Mouse (Mus musculus) forebrain, embryonic 10.5 days (tissue): ENCODE measurements around the gene Inmt. TPM values are rescaled to one million over a fixed set of nuclear protein-coding genes. Genes with fewer than 3 reads are reported as not detected.
A peak's percentile ranks its signal among the peaks of the same experiment; 100 is the strongest.
"Not testable (repeated sequence)": the region's sequence is repeated elsewhere in the genome, so short reads cannot be mapped to it uniquely, and the experiment has no call there.

Experiments used
- DNase-seq: peaks from one replicate; pipeline ENCODE4 v3.0.0-alpha.2; 2017; ENCODE audit warnings: low spot score; ENCODE audit errors: extremely low spot score
- H3K27ac ChIP-seq: fragments of 300-500 bp; sonication (generic); 2 replicates; pipeline ENCODE4 v1.5.1; 2016; ENCODE audit warnings: mild to moderate bottlenecking
- H3K27me3 ChIP-seq: fragments of 300-500 bp; sonication (generic); 2 replicates; pipeline ENCODE4 v1.6.1; 2016; ENCODE audit warnings: mild to moderate bottlenecking; ENCODE audit not compliant: poor library complexity, severe bottlenecking
- H3K36me3 ChIP-seq: fragments of 300-500 bp; sonication (generic); replicated peaks from 2 replicates; pipeline ENCODE4 v1.6.1; 2016; ENCODE audit warnings: mild to moderate bottlenecking, moderate library complexity
- H3K4me1 ChIP-seq: fragments of 300-500 bp; sonication (generic); 2 replicates; pipeline ENCODE4 v1.6.1; 2016
- H3K4me3 ChIP-seq: fragments of 300-500 bp; sonication (generic); 2 replicates; pipeline ENCODE4 v1.5.1; 2016; ENCODE audit warnings: mild to moderate bottlenecking, moderate library complexity
- H3K9me3 ChIP-seq: fragments of 300-500 bp; sonication (generic); 2 replicates; pipeline ENCODE4 v1.6.1; 2016; ENCODE audit warnings: mild to moderate bottlenecking, moderate library complexity
- WGBS: fragments of 180-500 bp; shearing (Covaris S2); methylation state at CpG from one replicate; pipeline ENCODE4 v1.1.7; 2016; 5-methylcytosine and 5-hydroxymethylcytosine counted together
- polyA plus RNA-seq: library from polyadenylated mRNA; unstranded; fragments of >200 nt; fragmentation: Nextera tagmentation; extraction: Ambion mirVana; gene quantifications from 2 replicates; pipeline ENCODE4 v1.2.1, GENCODE M21; 2016

Inmt gene
- polyA plus RNA-seq, 1 experiment from 2014 or later, result 8.3 TPM

DNA sequence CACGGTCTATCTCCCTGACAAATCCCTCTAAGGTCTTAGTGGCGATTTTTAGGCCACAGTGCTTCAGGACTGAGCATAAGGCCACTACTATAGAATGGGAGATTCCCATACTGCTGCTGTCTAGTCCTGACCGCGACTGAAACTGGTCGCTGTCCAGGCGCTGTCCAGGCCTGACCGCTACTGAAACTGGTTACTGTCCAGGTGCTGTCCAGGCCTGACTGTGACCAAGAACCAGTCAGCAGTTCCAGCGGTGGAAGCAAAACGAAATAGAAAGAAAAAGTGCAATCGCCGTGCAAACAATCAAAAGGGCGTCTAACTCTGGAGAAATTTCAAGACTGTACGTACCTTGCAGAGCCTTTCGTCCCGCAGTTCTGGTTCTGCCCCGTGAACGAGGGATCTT lies 13.0 kb upstream of the Inmt start:
- H3K27me3 ChIP-seq, H3K36me3 ChIP-seq, DNase-seq, H3K27ac ChIP-seq, H3K4me1 ChIP-seq, H3K4me3 ChIP-seq: not testable (repeated sequence)
- WGBS, result 95% methylated on average over 17 of the region's 17 CpGs
- peaks cover 15% of the 10 kb centered on the region; the same call in 1 of the 2 replicates for H3K9me3 ChIP-seq

DNA sequence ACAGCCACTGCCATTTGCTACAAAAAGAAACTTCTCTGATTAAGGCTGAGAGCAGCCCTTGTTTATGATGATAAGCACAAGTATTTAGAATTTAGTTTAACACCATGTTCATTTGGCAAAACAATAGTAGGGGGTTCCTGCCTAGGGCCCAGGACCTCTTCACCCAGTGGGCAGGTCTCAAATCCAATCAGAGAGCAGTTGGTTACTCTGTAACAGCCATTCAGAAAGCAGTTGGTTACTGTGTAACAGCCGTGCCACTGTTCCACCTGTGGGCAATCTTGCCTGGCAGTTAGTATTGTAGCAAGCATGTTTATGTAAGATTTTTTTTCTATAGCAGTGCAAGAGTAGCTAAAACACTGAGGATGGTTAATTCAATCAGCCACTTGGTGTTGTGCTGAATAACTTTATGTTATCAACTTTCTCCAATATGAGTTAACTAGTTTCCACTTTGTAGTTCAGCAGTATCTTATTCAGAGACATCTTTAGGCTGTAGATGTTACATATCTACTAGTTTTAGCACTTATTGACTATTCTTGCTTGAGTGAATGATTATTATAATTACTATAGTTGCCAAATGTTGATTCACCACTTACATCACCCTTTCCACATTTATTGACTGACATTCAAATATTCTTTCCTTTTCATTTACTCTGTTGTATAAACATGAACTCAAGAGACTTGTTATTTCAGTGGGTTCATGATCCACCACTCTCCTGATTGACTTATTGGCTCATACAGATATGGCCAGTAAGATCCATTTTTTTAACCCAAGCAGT lies 8.0 kb upstream of the Inmt start:
- Histone ChIP-seq H3K27ac (no peak overlapping the region), H3K4me1 (no peaks in the 10 kb centered on the region), H3K36me3 (no peaks in the 10 kb centered on the region), H3K27me3 (0 out of 2 replicates have a peak, but pooled peaks cover 6% of the 10 kb centered on the region), H3K4me3 (no peak overlapping the region), H3K9me3 (peaks cover 11% of the 10 kb centered on the region; the same call in 1 of the 2 replicates)
- DNase-seq, result no peak
- WGBS, result 93% methylated on average over 1 of the region's 1 CpGs

DNA sequence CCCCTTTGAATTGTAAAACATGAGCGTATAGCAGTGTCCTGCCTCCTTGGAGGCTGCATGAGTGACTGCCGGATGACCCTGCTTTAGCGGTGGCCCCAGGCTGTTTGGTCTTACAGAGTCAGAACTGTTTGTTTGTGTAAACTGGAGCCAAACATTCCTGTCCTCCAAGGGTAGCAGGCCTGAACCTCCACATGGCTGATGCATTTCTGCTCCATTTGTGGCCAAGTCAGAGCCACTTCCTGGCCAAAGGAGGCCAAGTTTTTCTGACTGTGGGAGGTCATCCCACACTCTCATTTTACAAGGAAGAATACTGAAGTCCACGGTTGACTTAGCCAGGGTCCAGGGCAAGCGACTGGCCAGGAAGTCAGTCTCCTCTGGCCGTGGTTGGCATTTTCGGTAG lies 4.7 kb upstream of the Inmt start:
- H3K27me3 ChIP-seq, result peaks cover 34% of the 10 kb centered on the region

DNA sequence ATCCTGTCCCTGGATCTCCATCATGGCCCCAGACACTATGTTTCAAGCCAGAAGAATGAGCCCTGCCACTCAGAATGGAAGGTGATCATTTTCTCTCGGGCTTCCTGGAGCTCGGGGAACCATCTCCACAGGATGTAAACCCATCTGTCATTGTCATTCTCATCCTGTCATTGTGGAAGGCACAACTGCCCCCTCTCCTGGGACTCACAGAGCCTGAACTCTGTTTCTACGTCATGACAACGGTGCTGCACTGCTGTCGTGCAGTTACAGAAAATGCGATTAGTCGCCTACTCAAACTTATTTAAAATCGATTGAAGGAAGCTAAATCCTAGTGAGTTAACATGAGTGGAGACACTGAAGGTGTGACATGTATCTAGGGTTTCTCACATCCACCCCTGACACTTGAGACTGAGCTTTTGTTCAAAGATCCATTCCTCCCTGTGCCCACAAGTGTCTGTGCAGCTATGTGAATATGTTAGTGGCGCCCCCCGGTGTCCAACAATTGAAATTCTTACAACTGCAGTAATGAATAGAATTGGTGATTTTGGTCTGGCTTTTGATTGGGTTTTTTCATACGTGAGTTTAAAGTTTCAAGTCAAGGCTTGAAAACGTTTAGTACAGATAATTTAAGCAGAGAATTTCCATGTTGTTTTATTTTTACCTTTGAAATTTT lies 2.4 kb upstream of the Inmt start:
- H3K4me3 ChIP-seq, result no peak overlapping the region
- no peaks in the 10 kb centered on the region for H3K36me3 ChIP-seq
- no peak for DNase-seq
- 61% methylated on average over 12 of the region's 12 CpGs for WGBS
- peaks cover 54% of the 10 kb centered on the region for H3K27me3 ChIP-seq
- H3K27ac ChIP-seq, result no peak overlapping the region
- H3K4me1 ChIP-seq, result peaks cover 37% of the 10 kb centered on the region
- no peaks in the 10 kb centered on the region for H3K9me3 ChIP-seq

More for the DNA sequence above, 4.7 kb upstream of the Inmt start:
- WGBS, result 83% methylated on average over 7 of the region's 7 CpGs
- Histone ChIP-seq H3K36me3 (no peaks in the 10 kb centered on the region), H3K4me1 (peaks cover 13% of the 10 kb centered on the region), H3K9me3 (no peaks in the 10 kb centered on the region), H3K27ac (no peak overlapping the region), H3K4me3 (no peak overlapping the region)
- DNase-seq, result no peak

DNA sequence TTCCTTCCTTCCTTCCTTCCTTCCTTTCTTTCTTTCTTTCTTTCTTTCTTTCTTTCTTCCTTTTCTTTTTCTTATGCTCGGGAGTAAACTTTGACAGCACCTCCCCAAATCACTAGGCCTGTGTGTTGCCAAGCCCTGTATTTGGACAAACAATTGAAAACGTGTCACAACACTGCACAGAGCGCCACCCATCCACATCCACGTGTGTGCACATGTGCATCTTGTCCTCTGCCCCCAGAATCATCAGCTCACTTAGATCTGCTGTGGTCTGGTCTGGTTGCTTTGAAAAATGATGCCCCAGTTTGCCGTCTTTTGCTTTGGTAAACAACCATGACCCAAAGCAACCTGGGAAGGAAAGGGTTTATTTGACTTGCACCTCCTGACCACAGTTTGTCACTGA lies 1.0 kb upstream of the Inmt start:
- Histone ChIP-seq H3K4me1 (peaks cover 37% of the 10 kb centered on the region), H3K27me3 (peaks cover 67% of the 10 kb centered on the region), H3K27ac (no peak overlapping the region), H3K9me3 (no peaks in the 10 kb centered on the region), H3K4me3 (no peak overlapping the region), H3K36me3 (no peaks in the 10 kb centered on the region)
- DNase-seq, result no peak
- 75% methylated on average over 5 of the region's 5 CpGs for WGBS

DNA sequence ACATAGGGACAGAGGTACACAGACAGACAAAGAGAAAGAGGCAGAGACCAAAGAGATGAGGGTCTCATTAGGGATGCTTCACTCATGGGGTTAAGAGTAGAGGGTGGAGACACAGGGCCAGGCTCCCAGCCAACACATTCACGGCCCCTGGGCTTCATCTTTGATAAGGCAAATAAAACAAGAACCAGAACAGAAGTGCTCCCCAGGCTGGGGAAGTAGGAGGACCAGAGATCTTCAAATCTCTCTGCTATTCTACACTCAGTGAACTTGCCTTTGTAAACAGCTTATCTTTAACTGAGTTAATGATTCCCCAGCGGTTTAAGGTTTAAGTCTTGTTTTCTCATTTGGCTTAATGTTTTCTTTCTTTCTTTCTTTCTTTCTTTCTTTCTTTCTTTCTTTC lies 613 bp upstream of the Inmt start:
- WGBS, result 51% methylated on average over 2 of the region's 2 CpGs
- peaks cover 37% of the 10 kb centered on the region for H3K4me1 ChIP-seq
- H3K27me3 ChIP-seq, result peaks cover 71% of the 10 kb centered on the region
- DNase-seq, result no peak
- H3K4me3 ChIP-seq, result no peak overlapping the region
- H3K27ac ChIP-seq, result no peak overlapping the region
- H3K9me3 ChIP-seq, result no peaks in the 10 kb centered on the region
- no peaks in the 10 kb centered on the region for H3K36me3 ChIP-seq

DNA sequence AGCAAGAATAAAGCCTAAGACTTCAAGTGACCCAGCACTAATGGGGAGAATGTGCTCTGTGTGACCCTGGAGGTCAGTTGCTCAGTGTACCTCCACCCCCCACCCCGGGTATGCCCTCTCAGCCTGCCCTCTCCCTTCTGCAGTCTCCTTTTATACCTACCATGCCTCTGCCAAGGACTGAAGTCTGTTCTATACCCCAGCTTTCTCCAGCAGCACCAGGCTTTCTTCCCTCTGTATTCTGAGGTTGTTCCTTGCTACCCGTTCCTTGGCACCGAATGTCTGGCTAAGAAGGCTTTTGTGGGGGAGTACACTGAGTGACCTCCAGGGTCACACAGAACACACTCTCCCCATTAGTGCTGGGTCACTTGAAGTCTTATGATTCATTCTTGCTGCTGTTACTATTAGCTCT lies 898 bp downstream of the Inmt start:
- Histone ChIP-seq H3K4me3 (no peak overlapping the region), H3K27me3 (peaks cover 83% of the 10 kb centered on the region)
- WGBS, result 6% methylated on average over 3 of the region's 3 CpGs

DNA sequence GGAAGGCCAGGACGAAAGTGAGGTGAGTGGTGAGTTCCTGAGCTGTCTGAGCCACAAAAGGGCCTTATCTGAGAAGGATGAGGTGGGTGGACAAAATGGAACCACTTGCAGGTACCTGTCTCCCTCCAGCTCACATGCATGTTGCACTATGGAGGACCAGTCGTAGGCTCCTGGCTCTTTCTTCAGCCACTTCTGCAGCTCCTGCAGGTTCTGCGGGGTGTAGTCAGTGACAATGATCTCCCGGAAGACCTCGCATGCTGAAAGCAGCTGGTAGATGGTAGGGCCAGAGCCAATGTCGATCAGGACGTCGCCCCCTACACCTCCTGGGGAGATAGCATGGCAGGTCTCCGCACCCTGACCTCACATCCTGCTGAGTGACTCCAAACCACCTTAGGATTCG lies 1.7 kb downstream of the Inmt start:
- Histone ChIP-seq H3K27me3 (peaks cover 89% of the 10 kb centered on the region), H3K4me1 (peaks cover 37% of the 10 kb centered on the region), H3K9me3 (no peaks in the 10 kb centered on the region), H3K4me3 (0 out of 2 replicates have a peak overlapping the region, but pooled peaks have one; percentile 4), H3K36me3 (no peaks in the 10 kb centered on the region), H3K27ac (peak overlapping the region; percentile 13; the same call in 1 of the 2 replicates)
- DNase-seq, result no peak
- WGBS, result 49% methylated on average over 10 of the region's 10 CpGs

More for the DNA sequence above, 898 bp downstream of the Inmt start:
- Histone ChIP-seq H3K36me3 (no peaks in the 10 kb centered on the region), H3K4me1 (peaks cover 37% of the 10 kb centered on the region), H3K9me3 (no peaks in the 10 kb centered on the region), H3K27ac (0 out of 2 replicates have a peak overlapping the region, but pooled peaks have one; percentile 35)
- DNase-seq, result peak; percentile 39

DNA sequence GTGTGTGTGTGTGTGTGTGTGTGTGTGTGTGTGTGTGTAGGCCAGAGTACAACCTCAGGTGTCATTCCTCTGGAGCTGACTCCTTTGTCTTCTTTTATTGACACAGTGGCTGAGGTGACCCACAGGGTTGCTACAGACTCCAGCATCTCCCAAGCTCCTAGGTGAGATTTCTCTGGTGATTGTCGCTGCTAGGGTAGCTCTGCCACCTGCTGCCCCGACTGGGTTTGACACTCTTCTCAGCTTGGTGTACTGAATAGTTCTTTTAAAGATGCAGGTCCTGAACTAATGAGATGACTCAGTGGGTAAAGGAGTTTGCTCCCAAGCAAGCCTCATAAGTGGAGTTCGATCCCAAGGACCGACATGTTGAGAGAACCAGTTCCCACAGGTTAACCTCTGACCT lies 3.2 kb downstream of the Inmt start:
- Histone ChIP-seq H3K27ac (no peak overlapping the region), H3K4me1 (peaks cover 37% of the 10 kb centered on the region), H3K36me3 (no peaks in the 10 kb centered on the region), H3K27me3 (peaks cover 89% of the 10 kb centered on the region), H3K4me3 (no peak overlapping the region), H3K9me3 (no peaks in the 10 kb centered on the region)
- 53% methylated on average over 4 of the region's 4 CpGs for WGBS
- DNase-seq, result no peak

DNA sequence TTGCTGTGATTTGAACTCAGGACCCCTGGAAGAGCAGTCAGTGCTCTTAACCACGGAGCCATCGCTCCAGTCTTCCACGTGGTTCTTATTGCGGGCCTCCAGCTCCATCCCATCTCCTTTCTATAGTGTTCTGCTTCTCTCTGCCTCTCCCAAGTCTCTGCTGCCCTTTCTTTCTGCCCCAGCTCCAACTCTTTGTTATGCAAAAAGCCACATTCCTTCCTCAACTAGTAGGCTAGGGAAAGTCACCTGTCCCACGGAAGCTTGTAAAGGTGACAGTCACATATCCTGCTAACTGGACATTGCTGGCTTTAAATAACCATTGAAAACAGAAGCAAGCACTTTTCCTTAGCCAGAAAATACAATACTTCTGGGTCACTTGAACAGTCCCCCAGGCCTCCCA lies 5.0 kb downstream of the Inmt start:
- peaks cover 79% of the 10 kb centered on the region for H3K27me3 ChIP-seq
- H3K9me3 ChIP-seq, result no peaks in the 10 kb centered on the region
- WGBS, result 56% methylated on average over 5 of the region's 5 CpGs
- peaks cover 26% of the 10 kb centered on the region for H3K4me1 ChIP-seq
- no peaks in the 10 kb centered on the region for H3K36me3 ChIP-seq
- no peak overlapping the region for H3K27ac ChIP-seq
- no peak overlapping the region for H3K4me3 ChIP-seq
- DNase-seq, result no peak

DNA sequence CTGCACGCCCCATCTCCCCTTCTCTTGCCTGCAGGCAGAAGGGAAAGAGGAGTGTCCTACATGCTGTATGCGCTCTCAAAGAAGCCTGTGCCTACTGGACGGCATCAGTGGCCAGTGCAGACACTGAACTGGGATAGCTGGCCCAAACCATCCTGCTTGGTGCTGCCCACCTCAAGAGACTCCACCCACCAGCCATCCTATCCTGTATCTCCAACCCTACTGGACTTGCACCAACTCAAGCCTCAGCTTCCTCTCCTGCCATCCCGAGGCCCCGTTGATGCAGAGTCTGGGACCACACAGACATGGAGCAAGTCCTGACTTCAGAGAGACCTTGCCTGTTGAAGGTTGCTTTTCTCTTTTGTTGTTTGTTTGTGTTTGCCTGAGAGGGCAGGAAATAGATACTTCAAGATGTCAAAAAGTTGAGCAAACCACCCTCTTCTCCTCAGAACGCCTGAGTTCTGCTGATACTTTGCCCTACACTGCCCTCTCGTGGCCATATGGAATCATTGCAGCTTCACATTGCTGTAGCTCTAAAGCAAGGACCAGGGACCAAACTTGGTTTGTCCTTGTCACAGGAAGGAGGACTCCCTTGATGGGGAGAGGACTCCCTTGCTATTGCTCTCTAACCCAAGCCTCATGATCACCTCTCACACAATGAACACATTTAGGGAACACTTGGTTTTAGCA lies 7.9 kb downstream of the Inmt start:
- 53% methylated on average over 7 of the region's 7 CpGs for WGBS
- no peaks in the 10 kb centered on the region for H3K9me3 ChIP-seq

DNA sequence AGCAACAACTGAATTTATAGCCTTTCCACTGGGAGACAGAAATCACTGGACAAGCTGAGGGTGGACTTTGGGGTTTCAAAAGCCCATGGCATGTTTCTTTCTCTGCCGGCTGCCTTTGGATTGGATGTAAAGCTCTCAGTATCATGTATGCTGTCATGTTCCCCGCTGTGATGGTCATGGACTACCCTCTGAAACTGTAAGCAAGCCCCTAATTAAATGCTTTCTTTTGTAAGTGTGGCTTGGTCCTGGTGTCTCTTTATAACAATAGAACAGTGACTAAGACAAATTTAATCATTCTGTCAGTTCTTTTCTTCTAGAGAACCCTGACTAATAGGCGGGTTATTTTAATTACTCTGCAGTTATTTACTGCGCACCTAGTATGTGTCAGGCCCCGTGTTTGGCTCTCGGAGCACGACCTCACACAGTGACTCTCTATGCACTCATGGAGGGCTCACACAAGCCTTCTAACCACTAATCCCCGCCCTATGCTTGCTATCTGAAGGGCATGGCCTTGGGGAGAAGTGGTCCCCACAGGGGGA lies 11.7 kb downstream of the Inmt start:
- Histone ChIP-seq H3K36me3 (no peaks in the 10 kb centered on the region), H3K27me3 (peaks cover 18% of the 10 kb centered on the region), H3K4me1 (no peaks in the 10 kb centered on the region), H3K9me3 (no peaks in the 10 kb centered on the region), H3K4me3 (no peak overlapping the region), H3K27ac (no peak overlapping the region)
- no peak for DNase-seq
- WGBS, result 83% methylated on average over 8 of the region's 8 CpGs

More for the DNA sequence above, 7.9 kb downstream of the Inmt start:
- Histone ChIP-seq H3K27ac (no peak overlapping the region), H3K4me3 (no peak overlapping the region), H3K36me3 (no peaks in the 10 kb centered on the region), H3K4me1 (no peaks in the 10 kb centered on the region), H3K27me3 (peaks cover 56% of the 10 kb centered on the region)
- peak; percentile 73 for DNase-seq
